Mouse (Mus musculus) small intestine, adult 2 months (tissue): ENCODE measurements around the gene Mfng.

Source experiments
- CTCF ChIP-seq: fragments of 200-500 bp; IDR thresholded peaks from 2 replicates; pipeline ENCODE4 v1.5.1; 2012; ENCODE audit warnings: low read depth, mild to moderate bottlenecking, control low read depth, inconsistent platforms, low read length, moderate library complexity, mixed read lengths; ENCODE audit not compliant: insufficient replicate concordance, insufficient read length; ENCODE audit errors: extremely low read depth
- POLR2A ChIP-seq: fragments of 200-500 bp; IDR thresholded peaks from 2 replicates; pipeline ENCODE4 v1.6.1; 2012; ENCODE audit warnings: low read depth, mild to moderate bottlenecking, control low read depth, inconsistent platforms, low read length, moderate library complexity

GRCm38 (mm10) chr15:78761112-78761511 lies 12.2 kb downstream of the Mfng start:
- TF ChIP-seq CTCF, result no peak
- no peak for TF ChIP-seq POLR2A
